Mouse (Mus musculus): Measurements from ENCODE around the gene Ino80b. TPM values are rescaled to one million over a fixed set of nuclear protein-coding genes. Genes with fewer than 3 reads are reported as not detected.

The Ino80b gene
- total RNA-seq, 1 experiment = 21.2 TPM

- no peaks in the 10 kb centered on the region for H3K9me3 ChIP-seq (ENCODE audit: control insufficient read depth, insufficient read depth, low read depth, low read length)
- H3K4me1 ChIP-seq (ENCODE audit: control insufficient read depth in 2 of 2, insufficient read depth in 2 of 2, low read length in 2 of 2, poor library complexity in 1 of 2) = no peaks in the 10 kb centered on the region
- no peak for DNase-seq (ENCODE audit: low read depth, low spot score)
- no peaks in the 10 kb centered on the region for H3K36me3 ChIP-seq (ENCODE audit: control insufficient read depth, insufficient read depth, low read length, poor library complexity, severe bottlenecking)
- H3K9ac ChIP-seq (ENCODE audit: insufficient read depth, low read depth, low read length, poor library complexity, severe bottlenecking) = no peak overlapping the region
- in situ Hi-C loops (cut with MboI; ENCODE audit: low sequenced_read_pairs in 2 of 2, unreplicated experiment in 2 of 2) = no loop called here
- H3K27ac ChIP-seq (ENCODE audit: insufficient read depth, low read depth, low read length, poor library complexity, severe bottlenecking) = no peak overlapping the region
- H3K4me3 ChIP-seq (ENCODE audit: insufficient read depth in 1 of 2, low read depth in 1 of 2, low read length in 2 of 2, poor library complexity in 1 of 2, severe bottlenecking in 1 of 2) = no peak overlapping the region
- TF ChIP-seq ZC3H11A (IDR thresholded peaks at IDR 0.05; ENCODE audit: borderline replicate concordance, low read depth, low read length) (no peak), ZNF384 (IDR thresholded peaks at IDR 0.05; ENCODE audit: low read depth, low read length) (no peak), MAFK (IDR thresholded peaks at IDR 0.05; ENCODE audit: insufficient read depth, low read depth, low read length) (no peak), CHD2 (IDR thresholded peaks at IDR 0.05; ENCODE audit: low read depth, low read length) (no peak), HCFC1 (IDR thresholded peaks at IDR 0.05; ENCODE audit: borderline replicate concordance, insufficient read depth, low read length) (no peak)
Observed at GRCm38 (mm10) chr6:83092416-83093127, 32.7 kb downstream of the Ino80b start.

- in situ Hi-C loops (cut with MboI; ENCODE audit: low sequenced_read_pairs in 2 of 2, unreplicated experiment in 2 of 2) = no loop called here
- DNase-seq (ENCODE audit: low read depth, low spot score) = no peak
- Histone ChIP-seq H3K4me3 (ENCODE audit: insufficient read depth in 1 of 2, low read depth in 1 of 2, low read length in 2 of 2, poor library complexity in 1 of 2, severe bottlenecking in 1 of 2) (peak overlapping the region; percentile 37 to 61; a peak in 3 of 4 replicates), H3K36me3 (ENCODE audit: control insufficient read depth, insufficient read depth, low read length, poor library complexity, severe bottlenecking) (no peaks in the 10 kb centered on the region), H3K9ac (ENCODE audit: insufficient read depth, low read depth, low read length, poor library complexity, severe bottlenecking) (no peak overlapping the region), H3K4me1 (ENCODE audit: control insufficient read depth in 2 of 2, insufficient read depth in 2 of 2, low read length in 2 of 2, poor library complexity in 1 of 2) (peaks cover 0 to 2% of the 10 kb centered on the region in 2 experiments; a peak in 1 of 4 replicates), H3K9me3 (ENCODE audit: control insufficient read depth, insufficient read depth, low read depth, low read length) (no peaks in the 10 kb centered on the region), H3K27ac (ENCODE audit: insufficient read depth, low read depth, low read length, poor library complexity, severe bottlenecking) (no peak overlapping the region)
- TF ChIP-seq ZC3H11A (IDR thresholded peaks at IDR 0.05; ENCODE audit: borderline replicate concordance, low read depth, low read length) (no peak), HCFC1 (IDR thresholded peaks at IDR 0.05; ENCODE audit: borderline replicate concordance, insufficient read depth, low read length) (no peak), MAFK (IDR thresholded peaks at IDR 0.05; ENCODE audit: insufficient read depth, low read depth, low read length) (no peak), CHD2 (IDR thresholded peaks at IDR 0.05; ENCODE audit: low read depth, low read length) (no peak), ZNF384 (IDR thresholded peaks at IDR 0.05; ENCODE audit: low read depth, low read length) (no peak)
Observed at GRCm38 (mm10) chr6:83087926-83088260, 37.3 kb downstream of the Ino80b start.

- Histone ChIP-seq H3K4me3 (ENCODE audit: insufficient read depth in 1 of 2, low read depth in 1 of 2, low read length in 2 of 2, poor library complexity in 1 of 2, severe bottlenecking in 1 of 2) (peak overlapping the region; percentile 37 to 61; a peak in 3 of 4 replicates), H3K9ac (ENCODE audit: insufficient read depth, low read depth, low read length, poor library complexity, severe bottlenecking) (no peak overlapping the region), H3K27ac (ENCODE audit: insufficient read depth, low read depth, low read length, poor library complexity, severe bottlenecking) (no peak overlapping the region), H3K36me3 (ENCODE audit: control insufficient read depth, insufficient read depth, low read length, poor library complexity, severe bottlenecking) (no peaks in the 10 kb centered on the region), H3K9me3 (ENCODE audit: control insufficient read depth, insufficient read depth, low read depth, low read length) (no peaks in the 10 kb centered on the region), H3K4me1 (ENCODE audit: control insufficient read depth in 2 of 2, insufficient read depth in 2 of 2, low read length in 2 of 2, poor library complexity in 1 of 2) (peaks cover 0 to 2% of the 10 kb centered on the region in 2 experiments; a peak in 1 of 4 replicates)
- TF ChIP-seq CHD2 (IDR thresholded peaks at IDR 0.05; ENCODE audit: low read depth, low read length) (no peak), ZC3H11A (IDR thresholded peaks at IDR 0.05; ENCODE audit: borderline replicate concordance, low read depth, low read length) (no peak), MAFK (IDR thresholded peaks at IDR 0.05; ENCODE audit: insufficient read depth, low read depth, low read length) (no peak), HCFC1 (IDR thresholded peaks at IDR 0.05; ENCODE audit: borderline replicate concordance, insufficient read depth, low read length) (no peak), ZNF384 (IDR thresholded peaks at IDR 0.05; ENCODE audit: low read depth, low read length) (no peak)
- in situ Hi-C loops (cut with MboI; ENCODE audit: low sequenced_read_pairs in 2 of 2, unreplicated experiment in 2 of 2) = no loop called here
- no peak for DNase-seq (ENCODE audit: low read depth, low spot score)
Observed at GRCm38 (mm10) chr6:83087205-83087925, 37.9 kb downstream of the Ino80b start.

- H3K9me3 ChIP-seq (ENCODE audit: control insufficient read depth, insufficient read depth, low read depth, low read length) = no peaks in the 10 kb centered on the region
- H3K27ac ChIP-seq (ENCODE audit: insufficient read depth, low read depth, low read length, poor library complexity, severe bottlenecking) = no peak within 1 kb of the TSS
- DNase-seq (ENCODE audit: low read depth, low spot score) = no peak
- H3K9ac ChIP-seq (ENCODE audit: insufficient read depth, low read depth, low read length, poor library complexity, severe bottlenecking) = peak within 1 kb of the TSS; percentile 42; the same call in 1 of the 2 replicates
- peaks cover 0 to 2% of the 10 kb centered on the region in 2 experiments; a peak in 1 of 4 replicates for H3K4me1 ChIP-seq (ENCODE audit: control insufficient read depth in 2 of 2, insufficient read depth in 2 of 2, low read length in 2 of 2, poor library complexity in 1 of 2)
- TF ChIP-seq MAFK (IDR thresholded peaks at IDR 0.05; ENCODE audit: insufficient read depth, low read depth, low read length) (no peak), ZNF384 (IDR thresholded peaks at IDR 0.05; ENCODE audit: low read depth, low read length) (no peak), HCFC1 (IDR thresholded peaks at IDR 0.05; ENCODE audit: borderline replicate concordance, insufficient read depth, low read length) (no peak), ZC3H11A (IDR thresholded peaks at IDR 0.05; ENCODE audit: borderline replicate concordance, low read depth, low read length) (no peak), CHD2 (IDR thresholded peaks at IDR 0.05; ENCODE audit: low read depth, low read length) (no peak)
- peak within 1 kb of the TSS; percentile 48 to 61 for H3K4me3 ChIP-seq (ENCODE audit: insufficient read depth in 1 of 2, low read depth in 1 of 2, low read length in 2 of 2, poor library complexity in 1 of 2, severe bottlenecking in 1 of 2)
- no peaks in the 10 kb centered on the region; the same call in 1 of the 2 replicates for H3K36me3 ChIP-seq (ENCODE audit: control insufficient read depth, insufficient read depth, low read length, poor library complexity, severe bottlenecking)
- in situ Hi-C loops (cut with MboI; ENCODE audit: low sequenced_read_pairs in 2 of 2, unreplicated experiment in 2 of 2) = no loop called here
Observed at GRCm38 (mm10) chr6:83086121-83087035, 38.9 kb downstream of the Ino80b start, which contains the start of gene Lbx2. Lbx2 (plus strand) TSS chr6:83086367.

Measured in ES-E14 (cell line).